25 mouse cellular contexts compared by ENCODE assay signal in genomic region chr1:169439621-169440020, GRCm38 (mm10).
DNase-seq lines count a peak whose midpoint lies in the region; ATAC-seq and TF ChIP-seq lines count a peak whose summit lies in the region.
"Had no signal": no experiment of that assay in that cellular context is flagged by ENCODE, and none has a peak within 500 bp of the region (broad histone marks: within the 10 kb centered on the region; RNA-seq: fewer than 3 reads in every experiment).

No protein-coding gene starts in this region.

- H3K4me2 ChIP-seq in forebrain, postnatal 0 days (ENCODE audit: low read depth): no peak overlapping the region
- no peak overlapping the region for H3K4me2 ChIP-seq in neural tube, embryonic 11.5 days (ENCODE audit: low read depth)
- no peak overlapping the region for H3K4me2 ChIP-seq in forebrain, embryonic 16.5 days (ENCODE audit: low read length)
- H3K4me2 ChIP-seq in midbrain, embryonic 15.5 days: no peak overlapping the region
- H3K4me2 ChIP-seq: embryonic facial prominence, embryonic 12.5 days; heart, embryonic 12.5 days; hindbrain, embryonic 15.5 days; stomach, embryonic 15.5 days had no signal

- H3K4me3 ChIP-seq in forebrain, embryonic 10.5 days: no peak overlapping the region
- H3K4me3 ChIP-seq in forebrain, postnatal 0 days (ENCODE audit: low read depth, low read length): no peak overlapping the region
- H3K4me3 ChIP-seq in neural tube, embryonic 11.5 days (ENCODE audit: low read depth, low read length): no peak overlapping the region
- H3K4me3 ChIP-seq in forebrain, embryonic 16.5 days (replicated peaks; ENCODE audit: low read length): no peak overlapping the region
- no peak overlapping the region for H3K4me3 ChIP-seq in midbrain, embryonic 15.5 days
- H3K4me3 ChIP-seq: embryonic facial prominence, embryonic 12.5 days; heart, embryonic 12.5 days; hindbrain, embryonic 15.5 days; layer of hippocampus, adult 2 months; stomach, embryonic 15.5 days had no signal

- no peak for DNase-seq in forebrain, embryonic 10.5 days (ENCODE audit: extremely low spot score, low spot score)
- DNase-seq in forebrain, postnatal 0 days: no peak
- peak; percentile 38 for DNase-seq in neural tube, embryonic 11.5 days (ENCODE audit: low spot score)
- no peak for DNase-seq in neural tube, embryonic 10.5 days (ENCODE audit: extremely low spot score, low spot score)
- no peak for DNase-seq in thymus, adult 18-20 months
- no peak for DNase-seq in adrenal gland, postnatal 36 days
- DNase-seq: adrenal gland, postnatal 14 days; cerebellum, adult 9-10 months; heart, postnatal 14 days; kidney, postnatal 25 days; layer of hippocampus, postnatal 36 days; retina, postnatal 1 day; right cerebral cortex, postnatal 25 days; spleen, adult 18-20 months; thymus, postnatal 36 days had no signal

- no peak overlapping the region for H3K9ac ChIP-seq in forebrain, postnatal 0 days
- no peak overlapping the region for H3K9ac ChIP-seq in neural tube, embryonic 11.5 days (ENCODE audit: low read length)
- H3K9ac ChIP-seq in forebrain, embryonic 16.5 days (replicated peaks; ENCODE audit: low read depth, low read length): no peak overlapping the region
- H3K9ac ChIP-seq in midbrain, embryonic 15.5 days: no peak overlapping the region
- H3K9ac ChIP-seq: embryonic facial prominence, embryonic 12.5 days; heart, embryonic 12.5 days; hindbrain, embryonic 15.5 days; stomach, embryonic 15.5 days had no signal

- no peaks in the 10 kb centered on the region for H3K27me3 ChIP-seq in forebrain, embryonic 10.5 days (ENCODE audit: poor library complexity, severe bottlenecking)
- H3K27me3 ChIP-seq in forebrain, postnatal 0 days (ENCODE audit: insufficient read depth, low read length): no peaks in the 10 kb centered on the region
- no peaks in the 10 kb centered on the region for H3K27me3 ChIP-seq in neural tube, embryonic 11.5 days (ENCODE audit: control insufficient read depth, insufficient read depth, low read length)
- H3K27me3 ChIP-seq in forebrain, embryonic 16.5 days (replicated peaks; ENCODE audit: control insufficient read depth, insufficient read depth, low read length): no peaks in the 10 kb centered on the region
- H3K27me3 ChIP-seq in midbrain, embryonic 15.5 days (replicated peaks): no peaks in the 10 kb centered on the region
- H3K27me3 ChIP-seq: embryonic facial prominence, embryonic 12.5 days; heart, embryonic 12.5 days; hindbrain, embryonic 15.5 days; stomach, embryonic 15.5 days had no signal

- H3K27ac ChIP-seq in forebrain, embryonic 10.5 days: 0 out of 2 replicates have a peak overlapping the region, but pooled peaks have one; percentile 6
- H3K27ac ChIP-seq in forebrain, postnatal 0 days (ENCODE audit: low read depth, low read length): no peak overlapping the region
- no peak overlapping the region for H3K27ac ChIP-seq in neural tube, embryonic 11.5 days (ENCODE audit: low read depth, low read length)
- peak overlapping the region; percentile 2; the same call in 1 of the 2 replicates for H3K27ac ChIP-seq in forebrain, embryonic 16.5 days (ENCODE audit: low read length)
- H3K27ac ChIP-seq in midbrain, embryonic 15.5 days: no peak overlapping the region; the same call in 1 of the 2 replicates
- H3K27ac ChIP-seq: embryonic facial prominence, embryonic 12.5 days; hindbrain, embryonic 15.5 days; layer of hippocampus, adult 2 months; macrophage; stomach, embryonic 15.5 days had no signal

- 92% methylated on average over 2 of the region's 2 CpGs for WGBS in forebrain, embryonic 10.5 days
- WGBS in forebrain, postnatal 0 days: 45% methylated on average over 2 of the region's 2 CpGs
- 70% methylated on average over 2 of the region's 2 CpGs for WGBS in neural tube, embryonic 11.5 days
- WGBS in forebrain, embryonic 16.5 days: 28% methylated on average over 2 of the region's 2 CpGs
- WGBS in midbrain, embryonic 15.5 days: 35% methylated on average over 2 of the region's 2 CpGs

- H3K4me1 ChIP-seq in forebrain, embryonic 10.5 days: peaks cover 20% of the 10 kb centered on the region
- H3K4me1 ChIP-seq in forebrain, postnatal 0 days (ENCODE audit: insufficient read depth): no peaks in the 10 kb centered on the region
- no peaks in the 10 kb centered on the region for H3K4me1 ChIP-seq in neural tube, embryonic 11.5 days (ENCODE audit: control insufficient read depth, insufficient read depth, low read length)
- H3K4me1 ChIP-seq in forebrain, embryonic 16.5 days (replicated peaks; ENCODE audit: control insufficient read depth, insufficient read depth, low read length): peaks cover 11% of the 10 kb centered on the region
- peaks cover 8% of the 10 kb centered on the region for H3K4me1 ChIP-seq in midbrain, embryonic 15.5 days
- H3K4me1 ChIP-seq: embryonic facial prominence, embryonic 12.5 days; heart, embryonic 12.5 days; stomach, embryonic 15.5 days had no signal

- H3K36me3 ChIP-seq in forebrain, embryonic 10.5 days (replicated peaks): no peaks in the 10 kb centered on the region
- H3K36me3 ChIP-seq in forebrain, postnatal 0 days (ENCODE audit: insufficient read depth): no peaks in the 10 kb centered on the region
- no peaks in the 10 kb centered on the region for H3K36me3 ChIP-seq in neural tube, embryonic 11.5 days (ENCODE audit: control insufficient read depth, insufficient read depth, low read length)
- H3K36me3 ChIP-seq in forebrain, embryonic 16.5 days (ENCODE audit: control insufficient read depth, insufficient read depth): no peaks in the 10 kb centered on the region
- no peaks in the 10 kb centered on the region for H3K36me3 ChIP-seq in midbrain, embryonic 15.5 days (replicated peaks)
- H3K36me3 ChIP-seq: embryonic facial prominence, embryonic 12.5 days; heart, embryonic 12.5 days; hindbrain, embryonic 15.5 days; stomach, embryonic 15.5 days had no signal

- H3K9me3 ChIP-seq in forebrain, embryonic 10.5 days: no peaks in the 10 kb centered on the region
- no peaks in the 10 kb centered on the region for H3K9me3 ChIP-seq in forebrain, postnatal 0 days (ENCODE audit: low read length)
- no peaks in the 10 kb centered on the region for H3K9me3 ChIP-seq in neural tube, embryonic 11.5 days (ENCODE audit: control insufficient read depth, low read length)
- H3K9me3 ChIP-seq in forebrain, embryonic 16.5 days (ENCODE audit: control insufficient read depth, low read length): no peaks in the 10 kb centered on the region
- H3K9me3 ChIP-seq in midbrain, embryonic 15.5 days: no peaks in the 10 kb centered on the region
- H3K9me3 ChIP-seq: embryonic facial prominence, embryonic 12.5 days; heart, embryonic 12.5 days; hindbrain, embryonic 15.5 days; stomach, embryonic 15.5 days had no signal

- no peak for TF ChIP-seq CTCF in forebrain, postnatal 0 days (IDR thresholded peaks at IDR 0.05; ENCODE audit: low read depth)

- no peak; the same call in 1 of the 2 replicates for ATAC-seq in forebrain, postnatal 0 days
- peak; percentile 50; the same call in 1 of the 2 replicates for ATAC-seq in neural tube, embryonic 11.5 days (ENCODE audit: insufficient read depth, low FRiP score, low TSS enrichment)
- ATAC-seq in forebrain, embryonic 16.5 days: peak; percentile 90
- peak; percentile 50; the same call in 1 of the 2 replicates for ATAC-seq in midbrain, embryonic 15.5 days (replicated peaks)
- ATAC-seq: CD4-positive, CD25-positive, alpha-beta regulatory T cell, adult 4 months; intestine, embryonic 16.5 days had no signal

Comparison
In these comparisons a context has a peak if more than half of its experiments do, and no peak if none do; other contexts are left out.
1. H3K27ac ChIP-seq: peak in forebrain, embryonic 10.5 days (single experiment) and forebrain, embryonic 16.5 days (single experiment); none in forebrain, postnatal 0 days (single experiment), neural tube, embryonic 11.5 days (single experiment) and midbrain, embryonic 15.5 days (single experiment).